Mouse (Mus musculus) small intestine, adult 2 months (tissue): ENCODE measurements around the gene Bdh2. TPM values are rescaled to one million over a fixed set of nuclear protein-coding genes. Genes with fewer than 3 reads are reported as not detected.

Experiments
- H3K27ac ChIP-seq: fragments of 200-500 bp; 2 replicates; pipeline ENCODE4 v1.5.1; 2012; ENCODE audit warnings: low read depth, low read length, control low read depth, inconsistent platforms; ENCODE audit not compliant: insufficient read depth
- H3K27me3 ChIP-seq: fragments of 200-500 bp; 2 replicates; pipeline ENCODE4 v1.6.1; 2012; ENCODE audit warnings: mild to moderate bottlenecking, moderate library complexity, low read length, inconsistent platforms; ENCODE audit not compliant: control insufficient read depth, insufficient read depth
- H3K36me3 ChIP-seq: fragments of 200-500 bp; 2 replicates; pipeline ENCODE4 v1.6.1; 2012; ENCODE audit warnings: mild to moderate bottlenecking, low read length, control low read depth, inconsistent platforms; ENCODE audit not compliant: control insufficient read depth, insufficient read depth
- H3K4me1 ChIP-seq: fragments of 200-500 bp; 2 replicates; pipeline ENCODE4 v1.6.1; 2012; ENCODE audit warnings: low read length, inconsistent platforms, mixed read lengths; ENCODE audit not compliant: control insufficient read depth, insufficient read depth, insufficient read length
- H3K4me3 ChIP-seq: fragments of 200-500 bp; 2 replicates; pipeline ENCODE4 v1.5.1; 2012; ENCODE audit warnings: low read depth, mild to moderate bottlenecking, control low read depth, inconsistent platforms, low read length, moderate library complexity
- CTCF ChIP-seq: fragments of 200-500 bp; IDR thresholded peaks from 2 replicates; pipeline ENCODE4 v1.5.1; 2012; ENCODE audit warnings: low read depth, mild to moderate bottlenecking, control low read depth, inconsistent platforms, low read length, moderate library complexity, mixed read lengths; ENCODE audit not compliant: insufficient replicate concordance, insufficient read length; ENCODE audit errors: extremely low read depth
- POLR2A ChIP-seq: fragments of 200-500 bp; IDR thresholded peaks from 2 replicates; pipeline ENCODE4 v1.6.1; 2012; ENCODE audit warnings: low read depth, mild to moderate bottlenecking, control low read depth, inconsistent platforms, low read length, moderate library complexity
- WGBS: fragments of 180-500 bp; shearing (Covaris S2); methylation state at CpG from one replicate; pipeline ENCODE4 v1.1.7; 2018; 5-methylcytosine and 5-hydroxymethylcytosine counted together
- polyA plus RNA-seq: library from polyadenylated mRNA; depleted of rRNA; stranded (reverse); fragments of >200 nt; gene quantifications from 2 replicates; pipeline ENCODE4 v1.2.3, GENCODE M21; 2012

The Bdh2 gene
- polyA plus RNA-seq, 1 experiment, result 0.77 TPM

GRCm38 (mm10) chr3:135293703-135294102, 12.7 kb downstream of the Bdh2 start:
- WGBS, result 53% methylated on average over 7 of the region's 7 CpGs
- TF ChIP-seq POLR2A (no peak), CTCF (no peak)
- no peaks in the 10 kb centered on the region for H3K27me3 ChIP-seq
- H3K4me3 ChIP-seq, result no peak overlapping the region
- H3K4me1 ChIP-seq, result no peaks in the 10 kb centered on the region; the same call in 1 of the 2 replicates
- H3K27ac ChIP-seq, result no peak overlapping the region
- no peaks in the 10 kb centered on the region for H3K36me3 ChIP-seq

- Histone ChIP-seq H3K4me1 (no peaks in the 10 kb centered on the region; the same call in 1 of the 2 replicates), H3K36me3 (no peaks in the 10 kb centered on the region), H3K27me3 (no peaks in the 10 kb centered on the region), H3K4me3 (no peak overlapping the region), H3K27ac (no peak overlapping the region)
- WGBS, result 94% methylated on average over 1 of the region's 1 CpGs
- no peak for TF ChIP-seq POLR2A
- no peak for TF ChIP-seq CTCF
These were observed 14.5 kb downstream of the Bdh2 start for GRCm38 (mm10) chr3:135295559-135295958.

- H3K4me1 ChIP-seq, result no peaks in the 10 kb centered on the region; the same call in 1 of the 2 replicates
- H3K27me3 ChIP-seq, result no peaks in the 10 kb centered on the region
- H3K4me3 ChIP-seq, result no peak overlapping the region
- WGBS, result 16% methylated on average over 3 of the region's 3 CpGs
- H3K27ac ChIP-seq, result no peak overlapping the region
- H3K36me3 ChIP-seq, result no peaks in the 10 kb centered on the region
- TF ChIP-seq POLR2A (no peak), CTCF (no peak)
These were observed 17.5 kb downstream of the Bdh2 start for GRCm38 (mm10) chr3:135298560-135298959.

- Histone ChIP-seq H3K36me3 (no peaks in the 10 kb centered on the region), H3K4me3 (no peak overlapping the region), H3K27ac (no peak overlapping the region), H3K27me3 (no peaks in the 10 kb centered on the region), H3K4me1 (no peaks in the 10 kb centered on the region; the same call in 1 of the 2 replicates)
- no peak for TF ChIP-seq CTCF
- no peak for TF ChIP-seq POLR2A
- 53% methylated on average over 6 of the region's 6 CpGs for WGBS
These were observed 19.1 kb downstream of the Bdh2 start for GRCm38 (mm10) chr3:135300081-135300480.

- Histone ChIP-seq H3K4me1 (peaks cover 4% of the 10 kb centered on the region), H3K27ac (no peak overlapping the region), H3K4me3 (no peak overlapping the region), H3K36me3 (no peaks in the 10 kb centered on the region), H3K27me3 (peaks cover 14% of the 10 kb centered on the region)
- no peak for TF ChIP-seq CTCF
- no peak for TF ChIP-seq POLR2A
- WGBS, result 75% methylated on average over 6 of the region's 6 CpGs
These were observed 23.0 kb downstream of the Bdh2 start for GRCm38 (mm10) chr3:135304060-135304459.

GRCm38 (mm10) chr3:135304566-135304965, 23.5 kb downstream of the Bdh2 start:
- no peak overlapping the region for H3K27ac ChIP-seq
- peaks cover 4% of the 10 kb centered on the region for H3K4me1 ChIP-seq
- H3K4me3 ChIP-seq, result no peak overlapping the region
- no peaks in the 10 kb centered on the region for H3K36me3 ChIP-seq
- peaks cover 14% of the 10 kb centered on the region for H3K27me3 ChIP-seq
- WGBS, result 52% methylated on average over 9 of the region's 9 CpGs
- no peak for TF ChIP-seq POLR2A

GRCm38 (mm10) chr3:135307411-135308259, 26.6 kb downstream of the Bdh2 start, which contains the start of gene Slc9b2:
Slc9b2 (plus strand) TSS chr3:135307700.
- Histone ChIP-seq H3K36me3 (no peaks in the 10 kb centered on the region), H3K27me3 (peaks cover 14% of the 10 kb centered on the region), H3K27ac (no peak within 1 kb of the TSS), H3K4me3 (peak within 1 kb of the TSS; percentile 42), H3K4me1 (peaks cover 4% of the 10 kb centered on the region)
- no peak for TF ChIP-seq POLR2A
- no peak for TF ChIP-seq CTCF
- 7% methylated on average over 28 of the region's 28 CpGs for WGBS
